Mouse (Mus musculus): Measurements from ENCODE around the gene Ntf3.

The Ntf3 gene

DNA sequence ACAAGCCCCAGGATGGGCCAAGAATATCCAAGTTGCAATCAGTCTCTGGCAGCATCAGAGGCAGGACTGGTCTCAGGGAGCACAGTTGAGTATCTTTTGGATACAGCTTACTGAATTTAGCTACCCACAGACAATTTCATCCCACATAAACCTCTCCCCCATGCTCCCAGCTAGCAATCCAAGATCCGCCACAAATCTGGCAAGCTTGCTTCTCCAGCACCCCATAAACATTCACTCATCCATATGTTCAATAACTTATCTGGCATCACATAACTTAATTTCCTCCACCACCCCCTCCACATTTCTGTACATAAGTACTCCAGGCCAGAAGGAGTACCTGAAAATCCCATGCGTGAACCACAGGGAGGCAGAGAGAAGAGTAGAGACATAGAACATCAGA lies 10.8 kb downstream of the Ntf3 start:
- peak; percentile 10 for DNase-seq

DNA sequence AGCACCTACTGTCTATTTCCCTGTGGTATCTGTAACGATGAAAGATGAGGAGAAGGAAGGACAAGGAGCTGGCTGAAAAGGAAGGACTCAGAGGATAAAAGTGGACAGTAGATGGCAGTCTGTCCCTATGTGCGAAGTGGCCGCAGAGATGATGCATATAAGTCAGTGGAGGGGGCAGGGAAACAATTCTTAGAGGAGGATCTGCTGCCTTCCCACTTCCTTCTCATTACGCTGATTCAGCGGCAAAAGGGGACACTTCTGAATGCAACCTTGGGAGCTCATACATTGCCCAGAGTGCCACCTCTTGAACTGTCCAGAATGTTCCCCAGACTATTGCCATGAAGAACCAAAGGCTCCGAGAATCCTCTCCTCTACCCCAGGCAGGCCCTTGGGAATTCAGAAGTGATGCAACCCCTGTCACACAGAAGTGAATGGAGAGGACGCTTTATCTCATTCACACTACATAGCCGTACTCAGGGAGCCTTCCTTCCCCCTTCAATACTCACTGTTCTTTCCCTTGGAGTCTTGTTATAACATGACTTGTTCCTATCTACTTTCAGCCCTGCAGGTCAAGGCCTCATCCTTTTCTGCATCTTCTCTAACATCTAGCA lies 12.2 kb downstream of the Ntf3 start:
- peak; percentile 35 for DNase-seq

DNA sequence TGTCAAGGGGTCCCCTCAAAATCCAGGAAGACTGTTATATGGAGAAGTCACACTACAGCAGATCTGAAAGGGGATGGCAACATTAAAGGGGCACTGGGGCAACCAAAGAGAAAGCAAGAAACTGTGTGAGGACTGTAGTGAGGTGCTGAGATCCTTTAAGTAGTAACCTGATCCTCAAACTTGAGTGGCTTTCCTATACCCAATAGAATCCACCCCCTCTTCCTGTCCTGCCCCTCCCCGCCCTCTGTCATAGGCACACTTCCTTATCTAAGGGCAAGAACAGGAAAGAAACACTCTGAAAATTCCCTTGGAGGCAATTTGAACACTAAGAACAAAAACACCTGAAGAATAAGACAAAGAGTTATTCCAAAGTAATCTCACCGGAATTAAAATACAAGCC lies 13.6 kb downstream of the Ntf3 start:
- no peak for DNase-seq

DNA sequence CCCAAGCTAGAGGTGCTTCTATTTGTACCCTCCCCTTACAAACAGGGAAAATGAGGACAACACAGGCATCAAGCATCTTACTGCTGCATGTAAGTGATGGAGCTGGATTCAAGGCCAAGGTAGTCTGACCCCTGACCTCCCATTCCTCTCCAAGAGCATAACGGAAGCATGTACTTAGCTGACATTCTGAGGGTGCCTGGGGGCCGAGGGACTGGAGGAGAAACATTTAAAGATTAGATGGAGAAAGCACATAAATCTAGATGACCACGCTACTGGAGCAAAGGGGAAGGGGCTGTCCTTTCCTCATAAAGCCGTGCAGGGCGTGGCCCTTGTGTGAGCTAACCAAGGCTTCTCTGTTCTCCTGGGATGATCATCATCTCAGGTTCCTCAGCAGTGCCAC lies 23.1 kb downstream of the Ntf3 start:
- DNase-seq = no peak

- DNase-seq = no peak
Measured at GRCm38 (mm10) chr6:126142741-126143140, 24.0 kb downstream of the Ntf3 start.

DNA sequence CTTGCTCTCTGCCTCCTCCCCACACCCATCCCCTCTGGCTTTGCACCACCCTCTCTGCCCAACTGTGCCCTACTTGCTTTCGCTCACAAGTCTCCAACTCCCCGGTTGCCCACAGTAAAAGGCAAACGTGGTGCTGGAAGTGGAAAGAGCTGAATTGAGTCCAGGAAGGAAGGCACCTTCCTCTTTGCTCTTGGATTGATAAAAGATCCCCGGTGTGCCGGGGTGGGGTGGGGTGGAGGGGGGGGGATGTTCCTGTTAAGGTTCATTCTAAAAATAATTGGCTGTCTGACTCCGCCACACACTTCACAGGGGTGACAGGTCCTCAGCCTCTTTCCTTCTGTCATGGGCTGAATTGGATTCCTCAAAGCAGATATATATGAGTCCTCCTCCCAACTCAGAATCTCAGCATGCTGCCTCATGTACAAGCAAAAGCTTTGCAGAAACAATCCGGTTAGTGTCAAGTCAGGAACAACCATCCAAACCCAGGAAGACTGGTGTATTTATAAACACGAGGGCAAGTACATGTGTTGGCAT lies 24.6 kb downstream of the Ntf3 start:
- no peak for DNase-seq

DNA sequence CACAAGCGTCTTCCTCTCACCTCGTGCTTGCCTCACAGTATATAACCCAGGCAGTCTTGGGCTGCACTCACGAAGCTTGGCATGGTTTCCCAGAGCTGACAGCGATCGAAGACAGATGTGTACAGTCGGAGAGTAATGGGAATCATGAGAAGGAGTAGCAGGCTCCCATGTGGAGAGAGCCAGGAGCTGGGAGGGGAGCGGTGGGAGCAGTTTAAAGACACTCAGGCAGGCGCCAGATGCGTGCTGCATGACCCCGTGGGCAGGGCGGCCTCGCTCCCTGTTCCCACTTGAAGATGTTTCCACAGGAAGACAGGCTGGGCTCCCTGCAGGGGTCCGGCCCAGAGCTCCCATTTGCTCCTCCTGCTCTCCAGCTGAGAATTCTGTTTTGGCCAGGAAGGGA lies 25.2 kb downstream of the Ntf3 start:
- no peak for DNase-seq

GRCm38 (mm10) chr6:126140961-126141360 lies 25.7 kb downstream of the Ntf3 start:
- DNase-seq = no peak

GRCm38 (mm10) chr6:126140416-126140815 lies 26.3 kb downstream of the Ntf3 start:
- DNase-seq = no peak

DNA sequence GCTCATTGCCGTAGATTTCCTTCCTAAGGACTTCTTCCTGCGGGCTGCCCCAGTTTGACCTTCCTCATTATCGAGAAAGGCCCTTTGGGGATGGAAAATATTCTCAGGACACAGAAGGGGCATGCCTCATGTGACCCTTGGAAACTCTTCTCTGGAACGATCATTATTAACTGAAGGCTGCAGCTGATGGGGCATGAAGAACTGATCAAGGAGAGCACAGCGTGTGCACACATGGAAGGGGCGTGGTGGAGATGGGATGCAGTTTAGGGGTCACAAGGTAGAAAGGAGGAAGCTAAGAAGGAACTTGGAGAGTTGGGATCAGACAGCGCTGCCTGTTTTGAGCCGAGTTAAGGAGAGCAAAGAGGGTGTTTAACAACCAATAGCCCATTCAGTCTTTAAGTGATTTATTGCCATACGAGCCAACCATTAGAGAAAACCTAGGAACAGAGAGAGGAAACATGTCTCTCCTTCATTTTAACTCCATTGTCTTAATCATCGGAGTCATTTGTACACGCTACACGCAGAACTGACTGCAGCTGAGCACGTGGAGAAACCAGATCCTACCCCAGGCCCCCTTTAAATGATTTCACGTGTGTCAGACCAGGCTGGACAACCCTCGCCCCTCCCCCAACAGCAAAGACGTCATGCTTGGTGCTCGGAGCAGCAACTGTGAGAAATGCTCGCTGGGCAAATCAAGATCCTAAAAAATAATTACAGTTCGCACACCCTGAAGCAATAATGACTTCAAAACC lies 32.4 kb downstream of the Ntf3 start:
- no peak for DNase-seq

DNA sequence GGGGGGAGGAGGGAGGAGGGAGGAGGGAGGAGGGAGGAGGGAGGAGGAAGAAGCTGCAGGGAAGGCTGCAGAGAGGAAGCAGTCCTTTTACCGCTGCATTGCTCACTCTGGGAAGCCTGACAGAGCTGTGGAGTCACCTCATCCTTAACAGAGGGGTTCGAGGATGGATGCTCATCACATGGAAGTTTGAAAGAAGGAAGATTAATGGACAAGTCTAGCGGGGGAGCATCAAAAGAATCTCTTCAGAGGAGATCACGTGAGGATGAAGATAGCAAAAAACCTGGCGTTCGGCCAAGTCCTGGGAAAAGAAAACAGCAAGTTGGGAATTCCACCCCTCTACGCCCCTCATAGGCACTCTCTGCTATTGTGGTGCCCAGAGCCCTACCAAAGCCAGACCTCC lies 38.5 kb downstream of the Ntf3 start:
- no peak for DNase-seq

- DNase-seq = no peak
Measured at GRCm38 (mm10) chr6:126118247-126118646, 48.5 kb downstream of the Ntf3 start.

DNA sequence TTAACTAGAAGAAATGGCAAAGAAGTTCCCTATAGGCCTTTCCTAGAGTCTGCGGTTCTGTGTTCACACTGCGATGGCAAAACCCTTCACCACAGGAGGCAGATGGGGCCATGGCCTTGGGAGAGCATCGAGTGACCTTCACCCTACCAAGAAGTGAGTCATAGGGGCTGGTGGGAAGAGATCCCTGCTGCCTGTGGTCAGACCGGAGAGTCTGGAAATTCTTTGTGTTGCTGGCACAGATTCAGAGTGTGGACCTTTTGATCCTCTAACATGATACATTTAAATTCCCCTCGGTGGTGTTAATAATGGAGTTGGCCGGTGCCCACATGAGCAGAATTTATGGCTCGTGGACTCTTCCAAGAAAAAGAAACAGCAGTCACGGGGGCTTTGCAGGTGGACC lies 49.5 kb downstream of the Ntf3 start:
- no peak for DNase-seq

DNA sequence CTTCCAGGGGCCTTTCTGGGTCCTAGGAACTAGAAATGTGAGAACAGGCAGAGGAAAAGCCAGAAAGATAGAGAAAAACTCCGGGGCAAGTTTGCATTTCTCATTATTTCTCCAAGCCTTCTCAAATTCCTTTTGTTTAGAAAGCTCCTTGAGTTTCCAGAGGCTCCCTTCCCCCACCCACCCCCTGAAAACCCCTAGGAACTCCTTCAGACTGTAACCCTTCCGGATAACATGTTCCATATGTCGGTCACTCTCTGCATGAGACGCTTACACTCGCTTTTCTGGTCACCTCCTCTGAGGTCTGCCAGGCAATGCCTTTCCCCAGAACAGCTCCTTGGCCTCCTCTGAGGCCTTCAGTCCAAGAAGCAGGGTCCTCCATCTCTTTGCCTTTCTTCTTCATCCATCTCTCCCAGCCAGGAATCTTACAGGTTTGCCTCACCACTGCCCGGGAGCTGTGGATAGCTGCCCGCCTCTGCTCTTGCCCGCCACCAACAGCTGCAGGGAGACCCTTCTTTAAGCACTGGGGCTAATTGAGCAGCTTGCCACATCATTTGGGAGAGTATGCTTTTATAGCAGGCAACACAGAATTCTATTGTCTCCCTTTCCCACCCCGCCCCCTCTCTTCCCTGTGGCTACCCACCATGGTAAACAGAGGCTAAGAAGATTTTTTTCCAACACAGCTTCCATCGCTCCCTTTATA lies 51.6 kb downstream of the Ntf3 start:
- no peak for DNase-seq

- DNase-seq = no peak
Measured at GRCm38 (mm10) chr6:126110892-126111835, 55.5 kb downstream of the Ntf3 start.

DNA sequence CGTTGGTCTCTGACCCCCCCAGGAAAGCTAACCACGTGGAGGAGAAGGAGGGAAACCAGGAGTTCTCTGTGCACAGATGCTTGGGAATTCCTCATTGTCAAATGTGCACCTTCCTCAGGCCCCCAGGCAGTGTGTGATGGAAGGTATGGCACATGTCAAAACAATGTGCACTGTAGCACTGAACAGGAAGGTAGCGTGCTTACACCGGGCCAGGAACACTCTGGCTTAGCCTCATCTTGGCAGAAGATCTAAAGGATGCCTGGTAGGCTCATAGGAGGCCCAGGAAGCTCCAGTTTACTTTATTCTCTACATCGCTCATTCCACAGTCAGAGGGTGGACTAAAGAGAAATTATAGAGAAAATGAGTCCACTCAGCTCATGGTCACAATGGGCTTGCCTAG lies 57.5 kb downstream of the Ntf3 start:
- DNase-seq = no peak

DNA sequence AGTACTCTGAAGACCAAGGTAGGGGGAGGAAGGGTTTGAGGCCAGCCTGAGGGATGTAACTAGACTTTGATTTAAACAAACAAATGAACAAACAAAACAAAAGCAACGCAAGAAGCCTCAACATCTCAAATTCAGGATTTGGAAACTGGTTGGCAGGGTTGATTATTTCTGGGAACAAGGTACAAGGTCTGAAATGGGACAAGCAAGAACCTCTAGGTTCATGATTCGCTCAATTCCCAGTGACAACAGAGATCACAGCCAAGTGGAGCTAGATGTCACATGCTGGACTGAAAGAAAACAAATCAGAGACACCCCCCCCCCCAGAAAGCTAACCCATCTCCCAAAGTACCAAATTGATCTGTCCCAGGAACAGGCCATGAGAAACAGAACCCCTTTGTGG lies 57.9 kb downstream of the Ntf3 start:
- no peak for DNase-seq

- no peak for DNase-seq
Measured at GRCm38 (mm10) chr6:126107398-126107797, 59.3 kb downstream of the Ntf3 start.

- no peak for DNase-seq
Measured at GRCm38 (mm10) chr6:126106798-126107173, 59.9 kb downstream of the Ntf3 start.

GRCm38 (mm10) chr6:126106051-126106797 lies 60.5 kb downstream of the Ntf3 start:
- peak; percentile 17 for DNase-seq

GRCm38 (mm10) chr6:126105083-126105740 lies 61.5 kb downstream of the Ntf3 start:
- DNase-seq = no peak

Data from right cerebral cortex, adult 18-20 months (tissue).